13 mouse cellular contexts compared by ENCODE assay signal in the genomic region with DNA sequence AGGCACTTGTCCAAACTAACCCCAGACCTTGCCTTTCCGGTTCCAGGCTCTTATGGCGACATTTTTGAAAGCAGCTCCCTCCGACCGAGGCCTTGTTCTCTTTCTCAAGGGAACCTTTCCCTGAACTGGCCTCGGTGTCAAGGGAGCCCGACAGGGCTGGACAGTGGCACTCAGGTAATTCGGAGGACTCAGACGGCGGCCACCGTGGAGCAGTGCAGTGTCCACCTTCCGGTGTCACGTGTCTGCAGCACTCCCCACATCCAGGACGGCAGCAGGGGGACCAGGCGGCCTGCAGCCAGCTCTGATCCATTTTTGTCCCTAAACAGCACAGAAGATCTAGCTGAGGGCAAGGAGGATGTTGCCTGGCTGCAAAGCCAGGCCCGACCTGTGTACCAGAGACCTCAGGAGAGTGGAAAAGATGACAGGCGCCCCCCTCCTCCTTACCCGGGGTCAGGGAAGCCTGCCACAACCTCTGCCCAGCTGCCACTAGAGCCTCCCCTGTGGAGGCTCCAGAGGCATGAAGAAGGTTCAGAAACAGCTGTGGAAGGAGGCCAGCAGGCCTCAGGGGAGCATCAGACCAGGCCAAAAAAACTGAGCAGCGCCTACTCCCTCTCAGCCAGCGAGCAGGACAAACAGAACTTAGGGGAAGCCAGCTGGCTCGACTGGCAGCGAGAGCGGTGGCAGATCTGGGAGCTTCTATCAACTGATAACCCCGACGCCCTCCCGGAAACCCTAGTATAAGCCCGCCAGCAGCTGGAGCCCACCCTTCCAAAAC. TPM values are rescaled to one million over a fixed set of nuclear protein-coding genes. Genes with fewer than 3 reads are reported as not detected.
DNase-seq lines count a peak whose midpoint lies in the region; ATAC-seq and TF ChIP-seq lines count a peak whose summit lies in the region.
"Had no signal": no experiment of that assay in that cellular context is flagged by ENCODE, and none has a peak within 500 bp of the region (broad histone marks: within the 10 kb centered on the region; RNA-seq: fewer than 3 reads in every experiment).

No protein-coding gene starts in this region.

- H3K27me3 ChIP-seq in heart, embryonic 11.5 days (ENCODE audit: control insufficient read depth, insufficient read depth, low read length): no peaks in the 10 kb centered on the region
- no peaks in the 10 kb centered on the region for H3K27me3 ChIP-seq in heart, postnatal 0 days (ENCODE audit: control insufficient read depth, insufficient read depth, low read length)
- H3K27me3 ChIP-seq in forebrain, embryonic 14.5 days (replicated peaks; ENCODE audit: control insufficient read depth, insufficient read depth, low read length): no peaks in the 10 kb centered on the region

- H3K4me3 ChIP-seq in heart, embryonic 11.5 days (ENCODE audit: low read depth, low read length): no peak overlapping the region
- no peak overlapping the region for H3K4me3 ChIP-seq in heart, postnatal 0 days (ENCODE audit: low read depth, low read length)
- H3K4me3 ChIP-seq in forebrain, embryonic 14.5 days (ENCODE audit: low read depth, low read length): no peak overlapping the region
- H3K4me3 ChIP-seq: hindbrain, embryonic 12.5 days had no signal

- WGBS in heart, embryonic 11.5 days (ENCODE audit: insufficient replicate concordance): 52% methylated on average over 26 of the region's 26 CpGs
- 46% methylated on average over 26 of the region's 26 CpGs for WGBS in heart, postnatal 0 days
- 74% methylated on average over 26 of the region's 26 CpGs for WGBS in forebrain, embryonic 14.5 days

- H3K27ac ChIP-seq in heart, embryonic 11.5 days (ENCODE audit: low read depth, low read length): no peak overlapping the region
- 0 out of 2 replicates have a peak overlapping the region, but pooled peaks have one; percentile 25 for H3K27ac ChIP-seq in heart, postnatal 0 days (ENCODE audit: low read depth)
- H3K27ac ChIP-seq in forebrain, embryonic 14.5 days (ENCODE audit: low read depth, low read length): no peak overlapping the region
- H3K27ac ChIP-seq: hindbrain, embryonic 12.5 days; liver, embryonic 14.5 days had no signal

- H3K4me2 ChIP-seq in heart, embryonic 11.5 days: no peak overlapping the region
- no peak overlapping the region; the same call in 1 of the 2 replicates for H3K4me2 ChIP-seq in heart, postnatal 0 days (ENCODE audit: low read depth, low read length)
- no peak overlapping the region for H3K4me2 ChIP-seq in forebrain, embryonic 14.5 days (ENCODE audit: low read length)
- H3K4me2 ChIP-seq: hindbrain, embryonic 12.5 days had no signal

- peak; percentile 63 to 69 for DNase-seq in heart, adult 18-20 months
- DNase-seq in adrenal gland, postnatal 14 days: peak; percentile 59
- no peak for DNase-seq in heart, postnatal 0 days (ENCODE audit: low spot score)
- peak; percentile 21 for DNase-seq in lung, postnatal 25 days (ENCODE audit: low spot score)
- no peak for DNase-seq in urinary bladder, adult 2 months (ENCODE audit: low spot score)
- no peak for DNase-seq in c-Kit-positive CD71-positive TER-119-positive erythroid progenitor cells, embryonic 14.5 days (ENCODE audit: low spot score)
- DNase-seq in forebrain, embryonic 14.5 days (ENCODE audit: low spot score): no peak
- DNase-seq: cerebellum, adult 9-11 months; layer of hippocampus, postnatal 36 days; retina, postnatal 1 day had no signal

- no peak for ATAC-seq in heart, embryonic 11.5 days (replicated peaks; ENCODE audit: insufficient number of reproducible peaks, low FRiP score, low TSS enrichment)
- no peak for ATAC-seq in heart, postnatal 0 days (ENCODE audit: insufficient read depth, low read depth)
- ATAC-seq in forebrain, embryonic 14.5 days: no peak

- TF ChIP-seq EP300 in heart, postnatal 0 days (IDR thresholded peaks at IDR 0.05; ENCODE audit: low read depth): no peak

- no peaks in the 10 kb centered on the region for H3K36me3 ChIP-seq in heart, embryonic 11.5 days (ENCODE audit: control insufficient read depth, insufficient read depth, low read length)
- no peaks in the 10 kb centered on the region for H3K36me3 ChIP-seq in heart, postnatal 0 days (replicated peaks; ENCODE audit: control insufficient read depth, insufficient read depth, low read length)
- no peaks in the 10 kb centered on the region for H3K36me3 ChIP-seq in forebrain, embryonic 14.5 days (ENCODE audit: control insufficient read depth, insufficient read depth, low read length)
- H3K36me3 ChIP-seq: hindbrain, embryonic 12.5 days had no signal

- TF ChIP-seq CTCF in heart, postnatal 0 days (IDR thresholded peaks at IDR 0.05; ENCODE audit: low read depth): no peak

- H3K9ac ChIP-seq in heart, embryonic 11.5 days (ENCODE audit: low read depth, low read length): no peak overlapping the region
- H3K9ac ChIP-seq in heart, postnatal 0 days (replicated peaks; ENCODE audit: low read depth, low read length): no peak overlapping the region
- H3K9ac ChIP-seq in forebrain, embryonic 14.5 days (ENCODE audit: low read length): no peak overlapping the region
- H3K9ac ChIP-seq: hindbrain, embryonic 12.5 days; liver, embryonic 14.5 days had no signal

- H3K4me1 ChIP-seq in heart, embryonic 11.5 days (ENCODE audit: control insufficient read depth, insufficient read depth, low read length): no peaks in the 10 kb centered on the region; the same call in 1 of the 2 replicates
- H3K4me1 ChIP-seq in heart, postnatal 0 days (ENCODE audit: control insufficient read depth, insufficient read depth): no peaks in the 10 kb centered on the region
- H3K4me1 ChIP-seq in forebrain, embryonic 14.5 days (ENCODE audit: control insufficient read depth, insufficient read depth, low read length): no peaks in the 10 kb centered on the region
- H3K4me1 ChIP-seq: hindbrain, embryonic 12.5 days had no signal

- no peaks in the 10 kb centered on the region for H3K9me3 ChIP-seq in heart, embryonic 11.5 days (replicated peaks; ENCODE audit: control insufficient read depth, low read length)
- H3K9me3 ChIP-seq in heart, postnatal 0 days (replicated peaks; ENCODE audit: control insufficient read depth, low read length): no peaks in the 10 kb centered on the region
- H3K9me3 ChIP-seq in forebrain, embryonic 14.5 days (replicated peaks; ENCODE audit: control insufficient read depth, low read length): no peaks in the 10 kb centered on the region
- H3K9me3 ChIP-seq: hindbrain, embryonic 12.5 days had no signal

RNA-seq across cellular contexts. Expression of a gene that starts 17.7 kb away (rescaled TPM):
- 10 to 100 TPM; 58.0 to 65.7 TPM for total RNA-seq in heart, adult 18-20 months (2021)
- polyA plus RNA-seq in heart, embryonic 11.5 days (2014; fragmentation: Nextera tagmentation; extraction: Ambion mirVana): 46.0 and 46.8 TPM in 2 replicates
- total RNA-seq in adrenal gland, postnatal 14 days (2021): 39.4 and 43.5 TPM in 2 replicates
- total RNA-seq in heart, postnatal 0 days (2014; rRNA removed; ENCODE audit: low replicate concordance): 55.8 and 58.2 TPM in 2 replicates
- polyA plus RNA-seq in heart, postnatal 0 days (2015; fragmentation: Nextera tagmentation; extraction: Ambion mirVana): 73.1 and 75.2 TPM in 2 replicates
- polyA plus RNA-seq in urinary bladder, adult 2 months (2012; rRNA removed): 16.8 and 18.7 TPM in 2 replicates
- polyA plus RNA-seq in forebrain, embryonic 14.5 days (2014; fragmentation: Nextera tagmentation; extraction: Ambion mirVana): 36.4 and 41.7 TPM in 2 replicates

Comparison
In these comparisons a context has a peak if more than half of its experiments do, and no peak if none do; other contexts are left out.
1. DNase-seq: peak in heart, adult 18-20 months (2 of 2), adrenal gland, postnatal 14 days (single experiment) and lung, postnatal 25 days (single experiment); none in heart, postnatal 0 days (single experiment), urinary bladder, adult 2 months (single experiment), c-Kit-positive CD71-positive TER-119-positive erythroid progenitor cells, embryonic 14.5 days (single experiment) and forebrain, embryonic 14.5 days (single experiment).